Mouse (Mus musculus) liver, embryonic 14.5 days (tissue): ENCODE results near the gene Ifna16. TPM values are rescaled to one million over a fixed set of nuclear protein-coding genes. Genes with fewer than 3 reads are reported as not detected.

Source experiments
- ATAC-seq: fragments of 200-750 bp; cut with Nextera tagmentation; 2 replicates; pipeline ENCODE4 v1.8.0; 2017; ENCODE audit warnings: moderate number of reproducible peaks, mild to moderate bottlenecking, moderate library complexity; ENCODE audit not compliant: insufficient read depth
- DNase-seq, 3 experiments: peaks; one replicate each; pipeline ENCODE4 v3.0.0-alpha.2; 2012 to 2013; ENCODE audit warnings: low read depth in 3 of 3, low spot score in 3 of 3
- H3K27ac ChIP-seq: fragments of 300-500 bp; sonication (generic); 2 replicates; pipeline ENCODE4 v1.5.1; 2014; ENCODE audit warnings: moderate library complexity, mild to moderate bottlenecking, control low read depth, inconsistent platforms
- H3K27me3 ChIP-seq: fragments of 300-500 bp; sonication (generic); 2 replicates; pipeline ENCODE4 v1.6.1; 2014; ENCODE audit warnings: mild to moderate bottlenecking, low read length, moderate library complexity; ENCODE audit not compliant: control insufficient read depth, insufficient read depth
- H3K36me3 ChIP-seq: fragments of 300-500 bp; sonication (generic); replicated peaks from 2 replicates; pipeline ENCODE4 v1.6.1; 2014; ENCODE audit warnings: low read depth; ENCODE audit not compliant: control insufficient read depth, insufficient read depth
- H3K4me1 ChIP-seq, 2 experiments: fragments of 200-500 bp in 1 of 2; fragments of 300-500 bp in 1 of 2; sonication (generic) in 1 of 2; replicated peaks; 2 replicates each; pipeline ENCODE4 v1.6.1; 2012 to 2014; ENCODE audit warnings: antibody characterized with exemption in 1 of 2, inconsistent platforms in 1 of 2, low read length in 1 of 2; ENCODE audit not compliant: control insufficient read depth in 2 of 2, insufficient read depth in 2 of 2
- H3K4me2 ChIP-seq: fragments of 300-500 bp; sonication (generic); 2 replicates; pipeline ENCODE4 v1.6.1; 2014; ENCODE audit warnings: low read depth, mild to moderate bottlenecking, control low read depth, moderate library complexity
- H3K4me3 ChIP-seq, 2 experiments: fragments of 200-500 bp in 1 of 2; fragments of 300-500 bp in 1 of 2; sonication (generic) in 1 of 2; 2 replicates each; pipeline ENCODE4 v1.5.1; 2012 to 2014; ENCODE audit warnings: low read depth in 2 of 2, low read length in 2 of 2, mild to moderate bottlenecking in 2 of 2, control low read depth in 1 of 2, inconsistent platforms in 1 of 2, moderate library complexity in 1 of 2; ENCODE audit not compliant: insufficient read depth in 1 of 2
- H3K9ac ChIP-seq: fragments of 300-500 bp; sonication (generic); replicated peaks from 2 replicates; pipeline ENCODE4 v1.6.1; 2014; ENCODE audit warnings: mild to moderate bottlenecking, control low read depth, moderate library complexity
- H3K9me3 ChIP-seq: fragments of 300-500 bp; sonication (generic); 2 replicates; pipeline ENCODE4 v1.6.1; 2016; ENCODE audit warnings: low read length, mixed read lengths; ENCODE audit not compliant: control insufficient read depth
- CTCF ChIP-seq: IDR thresholded peaks from 2 replicates; pipeline ENCODE4 v1.5.1; 2016; ENCODE audit warnings: antibody characterized with exemption, low read depth, control low read depth
- EP300 ChIP-seq: IDR thresholded peaks from 2 replicates; pipeline ENCODE4 v1.6.1; 2016; ENCODE audit warnings: antibody characterized with exemption, low read depth
- WGBS: fragments of 180-500 bp; shearing (Covaris S2); extraction: QIAGEN DNeasy Blood & Tissue Kit; methylation state at CpG from one replicate; pipeline ENCODE4 v1.1.7; 2014; ENCODE audit not compliant: insufficient replicate concordance; 5-methylcytosine and 5-hydroxymethylcytosine counted together
- polyA plus RNA-seq, 2 experiments: library from polyadenylated mRNA; depleted of rRNA in 1 of 2; stranded (reverse) in 1 of 2; unstranded in 1 of 2; fragments of >200 nt; fragmentation: Nextera tagmentation in 1 of 2; extraction: Ambion mirVana in 1 of 2; gene quantifications; 2 replicates each; pipeline versions ENCODE4 v1.2.1 to v1.2.3; 2012 to 2014

Ifna16 gene
- polyA plus RNA-seq, 2 experiments: not detected

DNA sequence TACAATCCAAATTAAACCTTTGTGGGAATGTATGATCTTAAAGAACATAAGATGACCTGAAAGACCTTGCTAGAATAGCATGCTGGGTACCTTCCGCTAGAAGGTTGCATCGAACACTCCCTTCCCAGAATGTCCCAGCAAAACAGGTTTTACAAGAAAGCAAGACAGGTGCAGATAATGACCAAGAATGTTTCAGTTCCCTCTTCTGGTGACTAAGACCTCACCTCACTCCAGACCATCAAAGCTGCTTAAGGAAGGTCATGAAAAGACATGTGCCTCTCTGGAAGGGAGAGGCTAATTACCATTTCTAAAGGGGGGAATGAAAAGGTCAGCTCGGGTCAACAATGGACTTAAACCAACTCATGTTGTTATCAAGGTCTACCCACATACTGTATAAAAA is 23.1 kb downstream of the Ifna16 start:
- no peak for TF ChIP-seq CTCF
- no peak for TF ChIP-seq EP300
- no peak overlapping the region for H3K4me3 ChIP-seq
- H3K9me3 ChIP-seq: no peaks in the 10 kb centered on the region
- 68% methylated on average over 3 of the region's 3 CpGs for WGBS
- H3K27ac ChIP-seq: no peak overlapping the region
- no peaks in the 10 kb centered on the region for H3K4me1 ChIP-seq
- H3K27me3 ChIP-seq: no peaks in the 10 kb centered on the region
- DNase-seq: no peak
- no peak overlapping the region for H3K4me2 ChIP-seq
- H3K9ac ChIP-seq: no peak overlapping the region
- ATAC-seq: no peak
- H3K36me3 ChIP-seq: no peaks in the 10 kb centered on the region

DNA sequence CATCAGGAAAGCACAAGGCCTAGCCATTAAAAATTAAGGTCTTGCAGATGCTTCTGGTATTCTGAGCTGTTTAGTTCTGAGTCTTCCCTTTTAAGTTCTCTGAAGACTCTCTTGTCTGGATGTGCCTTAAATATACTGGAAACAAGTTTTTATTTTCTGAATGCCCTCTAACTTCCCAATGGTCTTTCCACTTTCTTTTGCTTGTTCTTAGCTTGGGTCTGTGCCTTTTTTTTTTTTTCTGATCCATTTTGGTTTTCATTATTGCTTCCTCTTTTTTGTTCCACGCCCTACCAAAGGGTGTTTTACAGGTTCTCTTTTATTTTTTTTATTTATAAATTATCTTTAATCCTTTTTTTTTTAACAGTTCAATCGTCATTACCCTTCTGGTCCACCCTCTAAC is 32.4 kb downstream of the Ifna16 start, which contains the start of gene Ifna13:
Gene Ifna13, minus strand, starts transcription at position 101 of the 400 bp plus-strand sequence.
- TF ChIP-seq EP300 (no peak), CTCF (no peak)
- ATAC-seq: no peak
- Histone ChIP-seq H3K36me3 (no peaks in the 10 kb centered on the region), H3K27me3 (no peaks in the 10 kb centered on the region), H3K9me3 (no peaks in the 10 kb centered on the region), H3K4me3 (no peak within 1 kb of the TSS), H3K4me2 (no peak within 1 kb of the TSS), H3K4me1 (no peaks in the 10 kb centered on the region), H3K27ac (no peak within 1 kb of the TSS), H3K9ac (no peak within 1 kb of the TSS)
- WGBS: 23% methylated on average over 2 of the region's 2 CpGs
- no peak for DNase-seq

DNA sequence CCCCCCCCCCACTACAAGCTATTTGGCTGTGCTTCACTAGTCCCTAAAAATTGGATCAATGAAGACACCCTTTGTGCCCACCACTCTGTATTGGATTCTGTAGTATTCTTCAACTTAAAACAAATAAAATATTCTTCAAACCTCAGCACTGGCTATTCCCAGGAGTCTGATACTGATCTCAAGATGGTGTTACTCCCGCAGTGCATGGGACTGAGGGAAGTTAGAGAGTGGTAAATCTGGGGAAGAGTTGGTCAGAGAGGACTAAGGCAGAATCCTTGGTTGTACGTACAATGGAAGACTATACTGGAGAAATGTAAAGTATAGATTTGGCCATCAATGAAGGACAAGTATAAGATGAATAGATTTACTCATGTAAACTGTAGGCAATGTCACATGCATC is 34.2 kb downstream of the Ifna16 start:
- H3K4me2 ChIP-seq: no peak overlapping the region
- TF ChIP-seq EP300 (no peak), CTCF (no peak)
- no peaks in the 10 kb centered on the region for H3K27me3 ChIP-seq
- no peaks in the 10 kb centered on the region for H3K4me1 ChIP-seq
- 21% methylated on average over 2 of the region's 2 CpGs for WGBS
- H3K27ac ChIP-seq: no peak overlapping the region
- ATAC-seq (no peak), DNase-seq (no peak)
- no peak overlapping the region for H3K9ac ChIP-seq
- H3K36me3 ChIP-seq: no peaks in the 10 kb centered on the region
- no peak overlapping the region for H3K4me3 ChIP-seq
- H3K9me3 ChIP-seq: no peaks in the 10 kb centered on the region

DNA sequence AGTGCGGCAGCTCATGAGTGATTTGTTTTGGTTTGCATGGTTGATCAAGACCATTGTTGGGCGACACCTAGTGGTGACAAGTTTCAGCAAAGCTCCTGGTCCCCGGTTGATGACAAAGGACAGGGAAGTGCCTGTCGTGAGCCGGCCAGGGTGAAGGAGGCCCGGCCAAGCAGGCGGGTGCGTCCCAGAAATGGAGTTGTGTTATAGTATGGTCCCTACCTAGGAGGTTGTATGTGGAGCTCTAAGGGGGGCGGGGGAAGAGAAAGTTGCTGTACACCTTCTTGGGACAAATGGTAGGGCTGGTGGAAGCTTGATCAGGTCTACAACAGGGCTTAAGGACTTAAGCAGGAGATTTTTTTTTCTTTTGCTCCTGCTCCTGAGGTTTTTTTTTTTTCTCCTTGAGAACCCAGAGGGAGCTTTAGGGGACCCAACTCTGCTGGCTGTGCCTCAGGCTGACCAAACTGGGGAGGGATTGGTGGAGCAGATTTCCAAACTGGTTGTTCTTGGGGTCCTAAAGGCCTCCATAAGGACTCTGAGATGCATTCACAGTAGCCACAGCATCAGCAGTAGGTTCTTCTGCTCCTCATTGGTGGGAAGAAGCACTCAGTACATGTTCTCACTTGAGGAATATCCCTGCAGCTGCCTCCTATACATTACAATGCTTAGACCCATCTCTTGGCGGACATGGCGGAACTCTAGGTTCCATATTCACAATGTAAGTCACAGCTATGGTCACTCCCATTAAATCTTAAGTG is 35.5 kb downstream of the Ifna16 start:
- H3K27ac ChIP-seq: no peak overlapping the region
- H3K4me1 ChIP-seq: no peaks in the 10 kb centered on the region
- WGBS: 17% methylated on average over 11 of the region's 11 CpGs
- H3K27me3 ChIP-seq: no peaks in the 10 kb centered on the region
- ATAC-seq: peak; percentile 77
- peak overlapping the region; percentile 40 for H3K4me2 ChIP-seq
- no peaks in the 10 kb centered on the region for H3K9me3 ChIP-seq
- peak; percentile 88 to 100 (median 100) for DNase-seq
- peak overlapping the region; percentile 40 to 69; a peak in 3 of 4 replicates for H3K4me3 ChIP-seq
- H3K9ac ChIP-seq: no peak overlapping the region
- TF ChIP-seq CTCF (peak; percentile 76), EP300 (no peak)
- H3K36me3 ChIP-seq: no peaks in the 10 kb centered on the region

DNA sequence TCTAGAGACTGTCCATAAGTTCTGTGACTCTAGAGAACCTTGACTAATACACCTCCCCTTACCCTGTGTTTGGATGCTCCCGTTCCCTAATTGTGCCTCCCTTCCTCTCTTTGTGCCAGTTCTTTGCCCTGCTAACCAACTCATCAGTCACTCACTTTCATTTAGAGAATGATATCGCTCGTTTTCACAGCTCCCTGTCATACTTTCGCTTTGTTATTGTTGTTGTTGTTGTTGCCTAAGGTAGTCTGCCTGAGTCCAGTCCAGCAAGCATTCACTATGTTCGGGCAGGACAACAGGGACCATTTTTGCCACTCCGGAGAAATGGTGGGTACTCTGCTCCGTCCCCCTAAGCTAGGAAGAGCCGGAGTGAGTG is 36.0 kb downstream of the Ifna16 start:
- H3K27ac ChIP-seq: no peak overlapping the region

More for the DNA sequence above, 36.0 kb downstream of the Ifna16 start:
- peak overlapping the region; percentile 40 to 69; a peak in 3 of 4 replicates for H3K4me3 ChIP-seq
- WGBS: 46% methylated on average over 8 of the region's 8 CpGs
- no peaks in the 10 kb centered on the region for H3K27me3 ChIP-seq
- peak overlapping the region; percentile 40 for H3K4me2 ChIP-seq
- H3K9ac ChIP-seq: no peak overlapping the region
- no peaks in the 10 kb centered on the region for H3K9me3 ChIP-seq
- H3K36me3 ChIP-seq: no peaks in the 10 kb centered on the region
- DNase-seq: no peak
- H3K4me1 ChIP-seq: no peaks in the 10 kb centered on the region
- TF ChIP-seq CTCF (no peak), EP300 (no peak)
- no peak for ATAC-seq
